In the genomic region with DNA sequence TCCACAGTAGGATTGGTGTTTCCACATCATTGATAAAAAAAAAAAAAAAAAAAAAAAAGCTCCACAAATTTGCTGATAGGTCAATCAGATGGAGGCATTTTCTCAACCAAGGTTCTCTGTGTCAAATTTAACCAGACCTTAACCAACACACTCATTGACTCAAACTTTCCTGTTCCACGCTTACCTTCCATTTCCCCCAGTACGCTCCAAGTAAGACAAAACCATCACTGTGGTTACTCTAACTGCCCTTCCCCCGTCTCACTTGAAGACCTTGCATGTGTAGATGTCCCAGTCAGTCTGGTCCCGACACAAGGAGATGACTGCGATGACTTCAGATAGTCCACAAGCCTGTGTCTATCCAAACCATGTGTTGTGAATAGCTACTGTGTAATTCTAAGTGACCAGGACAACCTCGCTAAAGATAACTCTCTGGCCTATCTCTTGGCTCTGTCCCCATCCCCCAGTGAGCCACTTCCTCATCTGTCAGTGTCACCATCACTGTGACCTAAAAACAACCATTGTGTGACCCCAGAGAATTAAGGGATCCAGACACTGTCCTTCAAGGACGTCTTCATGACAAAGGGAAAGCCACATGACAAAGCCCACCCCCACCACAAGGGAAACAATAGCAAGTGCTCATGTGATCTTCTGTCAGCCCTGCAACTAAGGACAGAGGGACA, we compare ENCODE assay signal across 28 mouse cellular contexts.
DNase-seq lines count a peak whose midpoint lies in the region; ATAC-seq lines count a peak whose summit lies in the region.
"Had no signal": no experiment of that assay in that cellular context is flagged by ENCODE, and none has a peak within 500 bp of the region (broad histone marks: within the 10 kb centered on the region; RNA-seq: fewer than 3 reads in every experiment).

No protein-coding gene starts in this region.

- no peak for ATAC-seq in hindbrain, embryonic 16.5 days
- no peak for ATAC-seq in liver, embryonic 12.5 days
- ATAC-seq: CD4-positive, CD25-positive, alpha-beta regulatory T cell, adult 4 months; hindbrain, postnatal 0 days; intestine, embryonic 16.5 days had no signal

- peaks cover 9% of the 10 kb centered on the region for H3K4me1 ChIP-seq in hindbrain, embryonic 10.5 days (replicated peaks)
- no peaks in the 10 kb centered on the region for H3K4me1 ChIP-seq in hindbrain, embryonic 16.5 days (ENCODE audit: control insufficient read depth, insufficient read depth, low read depth, low read length)
- no peaks in the 10 kb centered on the region for H3K4me1 ChIP-seq in liver, embryonic 12.5 days
- H3K4me1 ChIP-seq: forebrain, embryonic 12.5 days; lung, embryonic 15.5 days; neural tube, embryonic 15.5 days had no signal

- no peaks in the 10 kb centered on the region for H3K36me3 ChIP-seq in hindbrain, embryonic 10.5 days
- no peaks in the 10 kb centered on the region for H3K36me3 ChIP-seq in hindbrain, embryonic 16.5 days (ENCODE audit: control insufficient read depth, insufficient read depth, low read length)
- H3K36me3 ChIP-seq in liver, embryonic 12.5 days, result no peaks in the 10 kb centered on the region
- H3K36me3 ChIP-seq: embryonic facial prominence, embryonic 10.5 days; embryonic facial prominence, embryonic 15.5 days; forebrain, embryonic 12.5 days; limb, embryonic 10.5 days; limb, embryonic 15.5 days; lung, embryonic 15.5 days; neural tube, embryonic 15.5 days had no signal

- H3K4me3 ChIP-seq in hindbrain, embryonic 10.5 days, result no peak overlapping the region
- no peak overlapping the region for H3K4me3 ChIP-seq in hindbrain, embryonic 16.5 days (ENCODE audit: low read length)
- no peak overlapping the region for H3K4me3 ChIP-seq in liver, embryonic 12.5 days
- H3K4me3 ChIP-seq: embryonic facial prominence, embryonic 10.5 days; embryonic facial prominence, embryonic 15.5 days; forebrain, embryonic 12.5 days; limb, embryonic 10.5 days; limb, embryonic 15.5 days; lung, embryonic 15.5 days; neural tube, embryonic 15.5 days had no signal

- H3K9ac ChIP-seq in hindbrain, embryonic 16.5 days (ENCODE audit: low read depth, low read length), result no peak overlapping the region
- H3K9ac ChIP-seq in liver, embryonic 12.5 days, result no peak overlapping the region
- H3K9ac ChIP-seq: embryonic facial prominence, embryonic 15.5 days; forebrain, embryonic 12.5 days; forebrain, postnatal 0 days; limb, embryonic 15.5 days; liver, embryonic 14.5 days; lung, embryonic 15.5 days; neural tube, embryonic 15.5 days had no signal

- H3K4me2 ChIP-seq in hindbrain, embryonic 16.5 days (ENCODE audit: low read length), result no peak overlapping the region
- H3K4me2 ChIP-seq in liver, embryonic 12.5 days, result no peak overlapping the region
- H3K4me2 ChIP-seq: embryonic facial prominence, embryonic 15.5 days; forebrain, embryonic 12.5 days; limb, embryonic 15.5 days; lung, embryonic 15.5 days; neural tube, embryonic 15.5 days had no signal

- DNase-seq in hindbrain, embryonic 10.5 days (ENCODE audit: low spot score), result peak; percentile 18
- DNase-seq in retina, postnatal 1 day, result peak; percentile 22
- DNase-seq in retina, embryonic 14.5 days (ENCODE audit: low spot score), result no peak
- DNase-seq in embryo, embryonic 9.5 days (ENCODE audit: extremely low spot score), result peak; percentile 33
- no peak for DNase-seq in cerebellum, adult 9-10 months
- DNase-seq: adrenal gland, adult 8-10 months; cerebellum, adult 2 months; cerebellum, postnatal 25 days; forebrain, postnatal 0 days; heart, postnatal 36 days; kidney, postnatal 14 days; midbrain, embryonic 14.5 days; right cerebral cortex, adult 18-20 months; spleen, adult 18-20 months; thymus, postnatal 36 days had no signal

- no peaks in the 10 kb centered on the region for H3K27me3 ChIP-seq in hindbrain, embryonic 10.5 days (ENCODE audit: insufficient read depth, poor library complexity, severe bottlenecking)
- no peaks in the 10 kb centered on the region for H3K27me3 ChIP-seq in hindbrain, embryonic 16.5 days (replicated peaks; ENCODE audit: control insufficient read depth, insufficient read depth, low read length)
- no peaks in the 10 kb centered on the region for H3K27me3 ChIP-seq in liver, embryonic 12.5 days (replicated peaks)
- H3K27me3 ChIP-seq: embryonic facial prominence, embryonic 15.5 days; forebrain, embryonic 12.5 days; limb, embryonic 15.5 days; lung, embryonic 15.5 days; neural tube, embryonic 15.5 days had no signal

- H3K27ac ChIP-seq in hindbrain, embryonic 10.5 days, result peak overlapping the region; percentile 45; the same call in 1 of the 2 replicates
- H3K27ac ChIP-seq in hindbrain, embryonic 16.5 days (ENCODE audit: low read depth, low read length), result no peak overlapping the region
- no peak overlapping the region for H3K27ac ChIP-seq in liver, embryonic 12.5 days
- H3K27ac ChIP-seq: embryonic facial prominence, embryonic 10.5 days; embryonic facial prominence, embryonic 15.5 days; forebrain, embryonic 12.5 days; hindbrain, postnatal 0 days; limb, embryonic 10.5 days; limb, embryonic 15.5 days; liver, embryonic 14.5 days; lung, embryonic 15.5 days; neural tube, embryonic 15.5 days had no signal

- WGBS in hindbrain, embryonic 10.5 days, result 60% methylated on average over 7 of the region's 7 CpGs
- 65% methylated on average over 7 of the region's 7 CpGs for WGBS in hindbrain, embryonic 16.5 days
- WGBS in liver, embryonic 12.5 days (ENCODE audit: insufficient replicate concordance), result 27% methylated on average over 7 of the region's 7 CpGs

- no peaks in the 10 kb centered on the region for H3K9me3 ChIP-seq in hindbrain, embryonic 10.5 days
- no peaks in the 10 kb centered on the region for H3K9me3 ChIP-seq in hindbrain, embryonic 16.5 days (ENCODE audit: control insufficient read depth, low read length)
- H3K9me3 ChIP-seq in liver, embryonic 12.5 days (replicated peaks), result no peaks in the 10 kb centered on the region
- H3K9me3 ChIP-seq: embryonic facial prominence, embryonic 10.5 days; embryonic facial prominence, embryonic 15.5 days; forebrain, embryonic 12.5 days; limb, embryonic 10.5 days; limb, embryonic 15.5 days; lung, embryonic 15.5 days; neural tube, embryonic 15.5 days had no signal

Comparison
In these comparisons a context has a peak if more than half of its experiments do, and no peak if none do; other contexts are left out.
1. DNase-seq: peak in hindbrain, embryonic 10.5 days (single experiment), retina, postnatal 1 day (single experiment) and embryo, embryonic 9.5 days (single experiment); none in retina, embryonic 14.5 days (single experiment) and cerebellum, adult 9-10 months (single experiment).